Mouse (Mus musculus) hindbrain, postnatal 0 days (tissue): ENCODE results near the gene Fam124a. TPM values are rescaled to one million over a fixed set of nuclear protein-coding genes. Genes with fewer than 3 reads are reported as not detected.

ENCODE experiments used
- ATAC-seq: fragments of 200-750 bp; cut with Nextera tagmentation; 2 replicates; pipeline ENCODE4 v1.8.0; 2017; ENCODE audit warnings: mild to moderate bottlenecking, moderate TSS enrichment, moderate library complexity
- DNase-seq: peaks from one replicate; pipeline ENCODE4 v3.0.0-alpha.2; 2015; ENCODE audit warnings: low spot score
- H3K27ac ChIP-seq: fragments of 300-500 bp; sonication (generic); 2 replicates; pipeline ENCODE4 v1.5.1; 2014; ENCODE audit warnings: mild to moderate bottlenecking
- H3K27me3 ChIP-seq: fragments of 300-500 bp; sonication (generic); 2 replicates; pipeline ENCODE4 v1.6.1; 2014; ENCODE audit warnings: low read length, mixed read lengths; ENCODE audit not compliant: insufficient read depth
- H3K36me3 ChIP-seq: fragments of 300-500 bp; sonication (generic); 2 replicates; pipeline ENCODE4 v1.6.1; 2014; ENCODE audit warnings: low read length, mixed read lengths; ENCODE audit not compliant: insufficient read depth
- H3K4me1 ChIP-seq: fragments of 300-500 bp; sonication (generic); 2 replicates; pipeline ENCODE4 v1.6.1; 2014; ENCODE audit warnings: antibody characterized with exemption, low read length, mixed read lengths; ENCODE audit not compliant: insufficient read depth
- H3K4me2 ChIP-seq: fragments of 300-500 bp; sonication (generic); 2 replicates; pipeline ENCODE4 v1.6.1; 2014; ENCODE audit warnings: low read depth, mild to moderate bottlenecking, low read length, moderate library complexity, mixed read lengths
- H3K4me3 ChIP-seq: fragments of 300-500 bp; sonication (generic); 2 replicates; pipeline ENCODE4 v1.5.1; 2014; ENCODE audit warnings: low read length
- H3K9ac ChIP-seq: fragments of 300-500 bp; sonication (generic); replicated peaks from 2 replicates; pipeline ENCODE4 v1.6.1; 2014; ENCODE audit warnings: mild to moderate bottlenecking, low read length, moderate library complexity, mixed read lengths
- H3K9me3 ChIP-seq: fragments of 300-500 bp; sonication (generic); 2 replicates; pipeline ENCODE4 v1.6.1; 2016; ENCODE audit warnings: low read length, mixed read lengths
- CTCF ChIP-seq: IDR thresholded peaks from 2 replicates; pipeline ENCODE4 v1.5.1; 2016; ENCODE audit warnings: antibody characterized with exemption, control low read depth, low read depth
- WGBS: fragments of 180-500 bp; shearing (Covaris S2); extraction: QIAGEN DNeasy Blood & Tissue Kit; methylation state at CpG from one replicate; pipeline ENCODE4 v1.1.7; 2014; 5-methylcytosine and 5-hydroxymethylcytosine counted together
- polyA plus RNA-seq: library from polyadenylated mRNA; unstranded; fragments of >200 nt; fragmentation: Nextera tagmentation; extraction: Ambion mirVana; gene quantifications from 2 replicates; pipeline ENCODE4 v1.2.1, GENCODE M21; 2015
- total RNA-seq: library from RNA; depleted of rRNA; stranded (reverse); fragments of >200 nt; gene quantifications from 2 replicates; pipeline ENCODE4 v1.2.3, GENCODE M21; 2014

Gene Fam124a
- total and polyA plus RNA-seq, 2 experiments from 2014 or later = 31.3 to 41.2 TPM

GRCm38 (mm10) chr14:62539834-62540233 lies 15.7 kb upstream of the Fam124a start:
- WGBS = 58% methylated on average over 3 of the region's 3 CpGs
- H3K36me3 ChIP-seq = no peaks in the 10 kb centered on the region
- H3K9me3 ChIP-seq = no peaks in the 10 kb centered on the region
- no peak for TF ChIP-seq CTCF
- DNase-seq = peak; percentile 42
- no peak overlapping the region for H3K27ac ChIP-seq
- H3K9ac ChIP-seq = no peak overlapping the region
- no peak overlapping the region for H3K4me2 ChIP-seq
- H3K4me3 ChIP-seq = no peak overlapping the region
- no peaks in the 10 kb centered on the region for H3K4me1 ChIP-seq
- no peak for ATAC-seq
- no peaks in the 10 kb centered on the region for H3K27me3 ChIP-seq

- WGBS = 82% methylated on average over 1 of the region's 1 CpGs
- no peak for ATAC-seq
Measured at GRCm38 (mm10) chr14:62541751-62542150, 13.8 kb upstream of the Fam124a start.

GRCm38 (mm10) chr14:62546296-62546695 lies 9.2 kb upstream of the Fam124a start:
- no peak for ATAC-seq
- no peaks in the 10 kb centered on the region for H3K27me3 ChIP-seq
- H3K4me3 ChIP-seq = no peak overlapping the region
- no peak overlapping the region for H3K27ac ChIP-seq
- no peak overlapping the region for H3K4me2 ChIP-seq
- 78% methylated on average over 6 of the region's 6 CpGs for WGBS
- no peak for DNase-seq
- no peaks in the 10 kb centered on the region for H3K9me3 ChIP-seq
- no peaks in the 10 kb centered on the region for H3K36me3 ChIP-seq
- no peak for TF ChIP-seq CTCF
- no peaks in the 10 kb centered on the region for H3K4me1 ChIP-seq
- no peak overlapping the region for H3K9ac ChIP-seq

More at GRCm38 (mm10) chr14:62541751-62542150, 13.8 kb upstream of the Fam124a start:
- TF ChIP-seq CTCF = no peak
- H3K4me3 ChIP-seq = no peak overlapping the region
- H3K27me3 ChIP-seq = no peaks in the 10 kb centered on the region
- H3K4me2 ChIP-seq = no peak overlapping the region
- no peaks in the 10 kb centered on the region for H3K4me1 ChIP-seq
- H3K9me3 ChIP-seq = no peaks in the 10 kb centered on the region
- H3K27ac ChIP-seq = no peak overlapping the region
- H3K9ac ChIP-seq = no peak overlapping the region
- no peaks in the 10 kb centered on the region for H3K36me3 ChIP-seq
- DNase-seq = no peak

GRCm38 (mm10) chr14:62546746-62547145 lies 8.8 kb upstream of the Fam124a start:
- H3K4me2 ChIP-seq = no peak overlapping the region
- DNase-seq (no peak), ATAC-seq (no peak)

GRCm38 (mm10) chr14:62550121-62550520 lies 5.4 kb upstream of the Fam124a start:
- H3K9ac ChIP-seq = no peak overlapping the region
- no peaks in the 10 kb centered on the region for H3K27me3 ChIP-seq
- H3K36me3 ChIP-seq = no peaks in the 10 kb centered on the region
- H3K4me2 ChIP-seq = no peak overlapping the region
- H3K4me1 ChIP-seq = no peaks in the 10 kb centered on the region
- no peak for TF ChIP-seq CTCF
- H3K4me3 ChIP-seq = no peak overlapping the region
- no peak overlapping the region for H3K27ac ChIP-seq
- no peaks in the 10 kb centered on the region for H3K9me3 ChIP-seq
- ATAC-seq = no peak
- 23% methylated on average over 3 of the region's 4 CpGs for WGBS
- DNase-seq = no peak

More at GRCm38 (mm10) chr14:62546746-62547145, 8.8 kb upstream of the Fam124a start:
- Histone ChIP-seq H3K4me3 (no peak overlapping the region), H3K27ac (no peak overlapping the region), H3K9ac (no peak overlapping the region), H3K9me3 (no peaks in the 10 kb centered on the region), H3K36me3 (no peaks in the 10 kb centered on the region), H3K4me1 (no peaks in the 10 kb centered on the region), H3K27me3 (no peaks in the 10 kb centered on the region)
- no peak for TF ChIP-seq CTCF
- 54% methylated on average over 4 of the region's 4 CpGs for WGBS

- no peaks in the 10 kb centered on the region for H3K9me3 ChIP-seq
- 89% methylated on average over 4 of the region's 4 CpGs for WGBS
- no peak overlapping the region for H3K4me3 ChIP-seq
- H3K4me2 ChIP-seq = no peak overlapping the region
- H3K27ac ChIP-seq = no peak overlapping the region
- H3K4me1 ChIP-seq = peaks cover 17% of the 10 kb centered on the region
- no peak overlapping the region for H3K9ac ChIP-seq
- no peaks in the 10 kb centered on the region for H3K27me3 ChIP-seq
- TF ChIP-seq CTCF = no peak
- no peak for ATAC-seq
- no peak for DNase-seq
- no peaks in the 10 kb centered on the region for H3K36me3 ChIP-seq
Measured at GRCm38 (mm10) chr14:62552771-62553170, 2.8 kb upstream of the Fam124a start.

GRCm38 (mm10) chr14:62553786-62554185 lies 1.8 kb upstream of the Fam124a start:
- Histone ChIP-seq H3K36me3 (no peaks in the 10 kb centered on the region), H3K27ac (no peak overlapping the region), H3K9ac (no peak overlapping the region), H3K27me3 (no peaks in the 10 kb centered on the region), H3K4me2 (no peak overlapping the region), H3K4me1 (peaks cover 20% of the 10 kb centered on the region), H3K4me3 (no peak overlapping the region), H3K9me3 (no peaks in the 10 kb centered on the region)
- DNase-seq (no peak), ATAC-seq (no peak)
- no peak for TF ChIP-seq CTCF
- WGBS = 84% methylated on average over 5 of the region's 5 CpGs
